ENCODE assay signal across 8 mouse cellular contexts in genomic region chr3:146450371-146450841, GRCm38 (mm10). TPM values are rescaled to one million over a fixed set of nuclear protein-coding genes. Genes with fewer than 3 reads are reported as not detected.
DNase-seq lines count a peak whose midpoint lies in the region; ATAC-seq lines count a peak whose summit lies in the region.

No protein-coding gene starts in this region.

- H3K27me3 ChIP-seq in hindbrain, embryonic 15.5 days: no peaks in the 10 kb centered on the region

- H3K36me3 ChIP-seq in hindbrain, embryonic 15.5 days: peaks cover 3% of the 10 kb centered on the region; the same call in 1 of the 2 replicates

- H3K4me1 ChIP-seq in hindbrain, embryonic 15.5 days (replicated peaks): peaks cover 5% of the 10 kb centered on the region

- H3K9ac ChIP-seq in hindbrain, embryonic 15.5 days: peak overlapping the region; percentile 53

- H3K9me3 ChIP-seq in hindbrain, embryonic 15.5 days: no peaks in the 10 kb centered on the region

- peak overlapping the region; percentile 51 for H3K4me3 ChIP-seq in hindbrain, embryonic 15.5 days

- peak; percentile 94 for DNase-seq in R1 (ENCODE audit: low read depth, low spot score)
- peak; percentile 87 to 92 for DNase-seq in cerebellum, postnatal 25 days
- peak; percentile 92 to 93 for DNase-seq in frontal cortex, postnatal 36 days (ENCODE audit: low spot score in 2 of 2)
- DNase-seq in left cerebral cortex, adult 11 months (ENCODE audit: low spot score): peak; percentile 86
- DNase-seq in lung, postnatal 4 days: peak; percentile 95
- peak; percentile 77 for DNase-seq in retina, postnatal 7 days (ENCODE audit: low read depth, low spot score)
- peak; percentile 81 for DNase-seq in urinary bladder, adult 2 months (ENCODE audit: low spot score)

- peak overlapping the region; percentile 57 for H3K4me2 ChIP-seq in hindbrain, embryonic 15.5 days

- WGBS in hindbrain, embryonic 15.5 days: under 1% methylated on average over 29 of the region's 29 CpGs

- ATAC-seq in hindbrain, embryonic 15.5 days (ENCODE audit: low FRiP score, low read depth): peak; percentile 99

- peak overlapping the region; percentile 64 for H3K27ac ChIP-seq in hindbrain, embryonic 15.5 days (replicated peaks)

RNA-seq across cellular contexts. Expression of gene Ctbs, which starts 0.8 kb away (rescaled TPM):
- 5.2 and 5.8 TPM in 2 replicates for polyA plus RNA-seq in hindbrain, embryonic 15.5 days (2015; fragmentation: Nextera tagmentation; extraction: Ambion mirVana)
- 6.2 and 6.7 TPM in 2 replicates for polyA plus RNA-seq in urinary bladder, adult 2 months (2012; rRNA removed)

RNA-seq across cellular contexts. Expression of gene Ssx2ip, which starts 46.0 kb away (rescaled TPM):
- 17.0 and 18.0 TPM in 2 replicates for polyA plus RNA-seq in hindbrain, embryonic 15.5 days (2015; fragmentation: Nextera tagmentation; extraction: Ambion mirVana)
- polyA plus RNA-seq in urinary bladder, adult 2 months (2012; rRNA removed): 10.9 and 13.8 TPM in 2 replicates

RNA-seq across cellular contexts. Expression of gene Spata1, which starts 49.1 kb away (rescaled TPM):
- 5.4 and 5.6 TPM in 2 replicates for polyA plus RNA-seq in hindbrain, embryonic 15.5 days (2015; fragmentation: Nextera tagmentation; extraction: Ambion mirVana)
- 3.8 and 5.2 TPM in 2 replicates for polyA plus RNA-seq in urinary bladder, adult 2 months (2012; rRNA removed)

RNA-seq across cellular contexts. Expression of gene Gng5, which starts 49.2 kb away (rescaled TPM):
- 372 and 431 TPM in 2 replicates for polyA plus RNA-seq in hindbrain, embryonic 15.5 days (2015; fragmentation: Nextera tagmentation; extraction: Ambion mirVana)
- polyA plus RNA-seq in urinary bladder, adult 2 months (2012; rRNA removed): 275 and 321 TPM in 2 replicates

Comparison
In these comparisons a context has a peak if more than half of its experiments do, and no peak if none do; other contexts are left out.
1. Peak in every context shown above with its lines: DNase-seq, ATAC-seq, H3K4me3 ChIP-seq and H3K27ac ChIP-seq.